Comparison of ENCODE assay signal across 8 mouse cellular contexts in the genomic region with DNA sequence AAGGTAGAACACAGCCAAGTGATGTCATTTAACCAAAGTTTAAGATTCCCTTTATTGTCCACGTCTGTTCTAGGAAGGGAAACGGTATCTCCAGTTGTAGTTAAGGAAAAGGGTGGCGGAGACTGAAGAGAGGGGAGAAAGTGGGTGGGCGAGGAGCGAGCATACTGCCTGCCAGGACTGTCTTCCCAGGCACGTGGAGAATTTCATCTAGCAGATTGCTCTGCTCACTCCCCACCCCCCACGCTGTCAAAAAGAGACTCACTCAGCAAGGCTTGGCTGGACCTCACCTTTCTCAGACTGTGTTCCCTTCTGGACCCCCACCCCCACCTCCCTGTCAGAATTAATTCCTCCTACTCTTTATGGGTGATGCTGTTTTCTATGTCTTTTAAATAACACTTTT. TPM values are rescaled to one million over a fixed set of nuclear protein-coding genes. Genes with fewer than 3 reads are reported as not detected.
DNase-seq lines count a peak whose midpoint lies in the region; TF ChIP-seq lines count a peak whose summit lies in the region.

No protein-coding gene starts in this region.

- no peak overlapping the region for H3K4me3 ChIP-seq in embryonic fibroblast, embryonic 13.5 days (ENCODE audit: insufficient read depth, low read length)

- intact Hi-C loops in left cerebral cortex, postnatal 25 days (cut with DNase I): loop anchor here (2.0 kb wide), 1 partner anchor 26 kb away; the partner anchor contains the start of gene Stat6

- no peak for TF ChIP-seq CTCF in embryonic fibroblast, embryonic 13.5 days (IDR thresholded peaks at IDR 0.05; ENCODE audit: borderline replicate concordance, insufficient read depth, low read length)

- peak overlapping the region; percentile 100 for H3K27ac ChIP-seq in embryonic fibroblast, embryonic 13.5 days (ENCODE audit: insufficient read depth, low read length)

- DNase-seq in layer of hippocampus, adult 9-11 months: peak; percentile 55
- DNase-seq in layer of hippocampus, adult 9-10 months (ENCODE audit: low spot score): no peak
- DNase-seq in ZHBTc4 (ENCODE audit: low read depth, low spot score): peak; percentile 30
- DNase-seq in left cerebral cortex, postnatal 25 days (ENCODE audit: low spot score in 2 of 2): peak; percentile 47 to 87
- peak; percentile 85 to 92 for DNase-seq in right cerebral cortex, postnatal 10 days (ENCODE audit: low spot score in 2 of 2)
- no peak for DNase-seq in adrenal gland, postnatal 4 days (ENCODE audit: low spot score in 2 of 2)
- no peak for DNase-seq in thymus, postnatal 25 days

- TF ChIP-seq POLR2A in embryonic fibroblast, embryonic 13.5 days (IDR thresholded peaks at IDR 0.05; ENCODE audit: low read depth, low read length): no peak; the same call in 1 of the 2 replicates

- no peaks in the 10 kb centered on the region; the same call in 1 of the 2 replicates for H3K4me1 ChIP-seq in embryonic fibroblast, embryonic 13.5 days (ENCODE audit: control insufficient read depth, insufficient read depth, low read length)

RNA-seq across cellular contexts. Expression of gene Nab2, which starts 0.8 kb away (rescaled TPM):
- 69.7 and 77.8 TPM in 2 replicates for polyA plus RNA-seq in embryonic fibroblast, embryonic 13.5 days (2011; ENCODE audit: insufficient read length, low read depth, missing spikeins)
- 10 to 100 TPM; 40.2 to 43.9 TPM for total RNA-seq in left cerebral cortex, postnatal 25 days (2021)
- total RNA-seq in adrenal gland, postnatal 4 days (2021): 10 to 100 TPM; 22.8 to 24.4 TPM

RNA-seq across cellular contexts. Expression of gene Nemp1, which starts 2.5 kb away (rescaled TPM):
- polyA plus RNA-seq in embryonic fibroblast, embryonic 13.5 days (2011; ENCODE audit: insufficient read length, low read depth, missing spikeins): 8.5 and 10.6 TPM in 2 replicates
- total RNA-seq in left cerebral cortex, postnatal 25 days (2021): 1 to 10 TPM; 3.6 to 3.9 TPM
- total RNA-seq in adrenal gland, postnatal 4 days (2021): 10 to 100 TPM; 11.6 to 13.2 TPM

RNA-seq across cellular contexts. Expression of gene Stat6, which starts 26.4 kb away (rescaled TPM):
- polyA plus RNA-seq in embryonic fibroblast, embryonic 13.5 days (2011; ENCODE audit: insufficient read length, low read depth, missing spikeins): 55.1 and 55.8 TPM in 2 replicates
- total RNA-seq in left cerebral cortex, postnatal 25 days (2021): 10 to 100 TPM in 1 of 2 experiments, 1 to 10 TPM in 1; 8.8 to 10.2 TPM
- 10 to 100 TPM; 72.7 to 78.0 TPM for total RNA-seq in adrenal gland, postnatal 4 days (2021)

RNA-seq across cellular contexts. Expression of gene Myo1a, which starts 35.8 kb away (rescaled TPM):
- 0.51 TPM in 1 of 2 replicates, not detected in the other for polyA plus RNA-seq in embryonic fibroblast, embryonic 13.5 days (2011; ENCODE audit: insufficient read length, low read depth, missing spikeins)
- 1 to 10 TPM in 1 of 2 experiments, under 1 TPM in 1; 0.39 to 1.1 TPM for total RNA-seq in left cerebral cortex, postnatal 25 days (2021)
- total RNA-seq in adrenal gland, postnatal 4 days (2021): 1 to 10 TPM; 1.6 to 2.1 TPM

RNA-seq across cellular contexts. Expression of gene Lrp1, which starts 48.2 kb away (rescaled TPM):
- polyA plus RNA-seq in embryonic fibroblast, embryonic 13.5 days (2011; ENCODE audit: insufficient read length, low read depth, missing spikeins): 387 and 453 TPM in 2 replicates
- total RNA-seq in left cerebral cortex, postnatal 25 days (2021): 100 to 1,000 TPM; 277 to 285 TPM
- total RNA-seq in adrenal gland, postnatal 4 days (2021): 100 to 1,000 TPM; 283 to 301 TPM

Comparison
In these comparisons a context has a peak if more than half of its experiments do, and no peak if none do; other contexts are left out.
1. DNase-seq: peak in layer of hippocampus, adult 9-11 months (single experiment), ZHBTc4 (single experiment), left cerebral cortex, postnatal 25 days (2 of 2) and right cerebral cortex, postnatal 10 days (2 of 2); none in layer of hippocampus, adult 9-10 months (single experiment), adrenal gland, postnatal 4 days (0 of 2) and thymus, postnatal 25 days (single experiment).
2. RNA of gene Stat6, which starts 26.4 kb away (total RNA-seq): 72.7 to 78.0 TPM in adrenal gland, postnatal 4 days; 8.8 to 10.2 TPM in left cerebral cortex, postnatal 25 days; every median in the first group is over 4 times any median in the second.